Mouse (Mus musculus) urinary bladder, postnatal 14 days (tissue): ENCODE measurements around the gene Nufip1.

Experiments used
- DNase-seq: peaks from one replicate; pipeline ENCODE4 v3.0.0; 2021; ENCODE audit warnings: low spot score

Gene Nufip1

GRCm38 (mm10) chr14:76110396-76111221 lies at the start of gene Nufip1, which contains the start of gene Gpalpp1:
Nufip1 (plus strand) TSS chr14:76110891.
Gpalpp1 (minus strand) TSS chr14:76110760.
- DNase-seq: peak; percentile 88

- DNase-seq: no peak
These were observed 43.5 kb upstream of the Nufip1 start for GRCm38 (mm10) chr14:76067237-76067636.

GRCm38 (mm10) chr14:76068296-76068695 lies 42.4 kb upstream of the Nufip1 start:
- no peak for DNase-seq

- no peak for DNase-seq
These were observed 41.4 kb upstream of the Nufip1 start for GRCm38 (mm10) chr14:76069296-76069695.

GRCm38 (mm10) chr14:76072626-76073025 lies 38.1 kb upstream of the Nufip1 start:
- DNase-seq: no peak

- no peak for DNase-seq
These were observed 36.5 kb upstream of the Nufip1 start for GRCm38 (mm10) chr14:76074206-76074605.

GRCm38 (mm10) chr14:76075721-76076120 lies 35.0 kb upstream of the Nufip1 start:
- DNase-seq: no peak

- DNase-seq: no peak
These were observed 34.1 kb upstream of the Nufip1 start for GRCm38 (mm10) chr14:76076602-76077001.

GRCm38 (mm10) chr14:76077088-76077491 lies 33.6 kb upstream of the Nufip1 start:
- DNase-seq: peak; percentile 50

- no peak for DNase-seq
These were observed 29.2 kb upstream of the Nufip1 start for GRCm38 (mm10) chr14:76081451-76081850.

- DNase-seq: no peak
These were observed 28.5 kb upstream of the Nufip1 start for GRCm38 (mm10) chr14:76082086-76082636.

GRCm38 (mm10) chr14:76084188-76084587 lies 26.5 kb upstream of the Nufip1 start:
- DNase-seq: peak; percentile 55

GRCm38 (mm10) chr14:76097244-76097643 lies 13.4 kb upstream of the Nufip1 start:
- no peak for DNase-seq

GRCm38 (mm10) chr14:76097815-76098214 lies 12.9 kb upstream of the Nufip1 start:
- DNase-seq: no peak

GRCm38 (mm10) chr14:76099543-76099942 lies 11.1 kb upstream of the Nufip1 start:
- DNase-seq: no peak

GRCm38 (mm10) chr14:76115744-76116143 lies 5.1 kb downstream of the Nufip1 start:
- DNase-seq: no peak

GRCm38 (mm10) chr14:76118963-76119362 lies 8.3 kb downstream of the Nufip1 start:
- DNase-seq: peak; percentile 10

- DNase-seq: no peak
These were observed 9.8 kb downstream of the Nufip1 start for GRCm38 (mm10) chr14:76120472-76120871.

- peak; percentile 39 for DNase-seq
These were observed 11.4 kb downstream of the Nufip1 start for GRCm38 (mm10) chr14:76121901-76122662.

GRCm38 (mm10) chr14:76122663-76123058 lies 12.0 kb downstream of the Nufip1 start:
- DNase-seq: no peak

GRCm38 (mm10) chr14:76127311-76127710 lies 16.6 kb downstream of the Nufip1 start:
- DNase-seq: no peak

GRCm38 (mm10) chr14:76128174-76128573 lies 17.5 kb downstream of the Nufip1 start:
- DNase-seq: no peak

GRCm38 (mm10) chr14:76134975-76135374 lies 24.3 kb downstream of the Nufip1 start:
- DNase-seq: no peak
